ENCODE assay signal across 7 mouse cellular contexts in genomic region chr7:92457791-92458190, GRCm38 (mm10).
DNase-seq lines count a peak whose midpoint lies in the region.

No protein-coding gene starts in this region.

- intact Hi-C loops in heart, postnatal 36 days (cut with DNase I) = no loop called here

- peak; percentile 36 for DNase-seq in testis, postnatal 10 days (ENCODE audit: low spot score)
- DNase-seq in testis, postnatal 14 days (ENCODE audit: low spot score) = no peak
- DNase-seq in forelimb bud, embryonic 11.5 days (ENCODE audit: low read depth, low spot score) = peak; percentile 31
- DNase-seq in heart, postnatal 36 days = peak; percentile 26 to 29
- DNase-seq in yolk sac, embryonic 10.5 days (ENCODE audit: low spot score) = peak; percentile 42
- no peak for DNase-seq in right cerebral cortex, postnatal 10 days (ENCODE audit: low spot score in 2 of 2)
- no peak for DNase-seq in neural tube, embryonic 10.5 days (ENCODE audit: extremely low spot score, low spot score)

Comparison
In these comparisons a context has a peak if more than half of its experiments do, and no peak if none do; other contexts are left out.
1. DNase-seq: peak in testis, postnatal 10 days (single experiment), forelimb bud, embryonic 11.5 days (single experiment), heart, postnatal 36 days (2 of 2) and yolk sac, embryonic 10.5 days (single experiment); none in testis, postnatal 14 days (single experiment), right cerebral cortex, postnatal 10 days (0 of 2) and neural tube, embryonic 10.5 days (single experiment).